Comparison of ENCODE assay signal across 20 mouse cellular contexts in genomic region chr7:89445137-89445536, GRCm38 (mm10). TPM values are rescaled to one million over a fixed set of nuclear protein-coding genes. Genes with fewer than 3 reads are reported as not detected.
DNase-seq lines count a peak whose midpoint lies in the region; ATAC-seq and TF ChIP-seq lines count a peak whose summit lies in the region.
"Had no signal": no experiment of that assay in that cellular context is flagged by ENCODE, and none has a peak within 500 bp of the region (broad histone marks: within the 10 kb centered on the region; RNA-seq: fewer than 3 reads in every experiment).

No protein-coding gene starts in this region.

- 46% methylated on average over 4 of the region's 4 CpGs for WGBS in liver, postnatal 0 days (ENCODE audit: insufficient replicate concordance)
- WGBS in liver, embryonic 11.5 days: 67% methylated on average over 4 of the region's 4 CpGs
- WGBS in stomach, embryonic 15.5 days: 66% methylated on average over 4 of the region's 4 CpGs

- no peaks in the 10 kb centered on the region for H3K9me3 ChIP-seq in liver, postnatal 0 days (ENCODE audit: low read length)
- no peaks in the 10 kb centered on the region for H3K9me3 ChIP-seq in liver, embryonic 11.5 days (ENCODE audit: control insufficient read depth, low read length)
- no peaks in the 10 kb centered on the region for H3K9me3 ChIP-seq in stomach, embryonic 15.5 days
- H3K9me3 ChIP-seq: forebrain, embryonic 12.5 days; heart, embryonic 12.5 days had no signal

- no peak overlapping the region for H3K27ac ChIP-seq in liver, postnatal 0 days (ENCODE audit: low read depth)
- no peak overlapping the region for H3K27ac ChIP-seq in liver, embryonic 11.5 days (ENCODE audit: low read depth, low read length)
- no peak overlapping the region for H3K27ac ChIP-seq in stomach, embryonic 15.5 days
- H3K27ac ChIP-seq: forebrain, embryonic 12.5 days; layer of hippocampus, adult 2 months; left cerebral cortex, adult 2 months; liver, embryonic 14.5 days had no signal

- no peak for TF ChIP-seq EP300 in liver, postnatal 0 days (IDR thresholded peaks at IDR 0.05; ENCODE audit: low read depth)

- no peak for DNase-seq in liver, postnatal 0 days
- no peak for DNase-seq in liver, embryonic 11.5 days (ENCODE audit: low spot score)
- DNase-seq in lung, postnatal 25 days (ENCODE audit: low spot score): peak; percentile 41
- no peak for DNase-seq in retina, postnatal 1 day
- DNase-seq in left cerebral cortex, adult 11 months (ENCODE audit: low spot score): no peak
- DNase-seq in adrenal gland, postnatal 14 days: no peak
- DNase-seq: cerebellum, adult 9-11 months; gastrocnemius, postnatal 36 days; kidney, postnatal 10 days; thymus, postnatal 14 days had no signal

- no peak overlapping the region for H3K4me3 ChIP-seq in liver, postnatal 0 days (ENCODE audit: low read depth, low read length)
- H3K4me3 ChIP-seq in liver, embryonic 11.5 days (ENCODE audit: low read depth, low read length): no peak overlapping the region
- no peak overlapping the region for H3K4me3 ChIP-seq in stomach, embryonic 15.5 days (replicated peaks)
- H3K4me3 ChIP-seq: forebrain, embryonic 12.5 days; heart, embryonic 12.5 days; layer of hippocampus, adult 2 months; left cerebral cortex, adult 2 months had no signal

- peak; percentile 31 for ATAC-seq in liver, postnatal 0 days
- no peak for ATAC-seq in liver, embryonic 11.5 days (replicated peaks; ENCODE audit: low FRiP score)
- ATAC-seq in common myeloid progenitor, adult 5-6 weeks (replicated peaks; ENCODE audit: low read depth, poor library complexity, severe bottlenecking): peak; percentile 92
- ATAC-seq in stomach, embryonic 15.5 days (ENCODE audit: insufficient read depth, low FRiP score, low read depth): 0 out of 2 replicates have a peak, but pooled peaks have one; percentile 50
- ATAC-seq: activated CD4-positive, CD25-positive, alpha-beta regulatory T cell, adult 4 months; hindbrain, embryonic 16.5 days; intestine, postnatal 0 days had no signal

- H3K36me3 ChIP-seq in liver, postnatal 0 days (replicated peaks; ENCODE audit: insufficient read depth, low read length): no peaks in the 10 kb centered on the region
- H3K36me3 ChIP-seq in liver, embryonic 11.5 days (ENCODE audit: control insufficient read depth, insufficient read depth, low read length): no peaks in the 10 kb centered on the region
- no peaks in the 10 kb centered on the region for H3K36me3 ChIP-seq in stomach, embryonic 15.5 days
- H3K36me3 ChIP-seq: forebrain, embryonic 12.5 days; heart, embryonic 12.5 days had no signal

- H3K27me3 ChIP-seq in liver, postnatal 0 days (ENCODE audit: insufficient read depth, low read length): no peaks in the 10 kb centered on the region
- H3K27me3 ChIP-seq in liver, embryonic 11.5 days (replicated peaks; ENCODE audit: control insufficient read depth, insufficient read depth, low read length): no peaks in the 10 kb centered on the region
- no peaks in the 10 kb centered on the region for H3K27me3 ChIP-seq in stomach, embryonic 15.5 days (replicated peaks)
- H3K27me3 ChIP-seq: forebrain, embryonic 12.5 days; heart, embryonic 12.5 days had no signal

- TF ChIP-seq CTCF in liver, postnatal 0 days (IDR thresholded peaks at IDR 0.05; ENCODE audit: low read depth): no peak

- no peaks in the 10 kb centered on the region; the same call in 1 of the 2 replicates for H3K4me1 ChIP-seq in liver, postnatal 0 days (ENCODE audit: insufficient read depth)
- H3K4me1 ChIP-seq in liver, embryonic 11.5 days (replicated peaks; ENCODE audit: control insufficient read depth, insufficient read depth, low read length): no peaks in the 10 kb centered on the region
- no peaks in the 10 kb centered on the region for H3K4me1 ChIP-seq in stomach, embryonic 15.5 days
- H3K4me1 ChIP-seq: forebrain, embryonic 12.5 days had no signal

- H3K9ac ChIP-seq in liver, postnatal 0 days (replicated peaks): no peak overlapping the region
- no peak overlapping the region for H3K9ac ChIP-seq in liver, embryonic 11.5 days (ENCODE audit: low read depth, low read length)
- H3K9ac ChIP-seq in stomach, embryonic 15.5 days: no peak overlapping the region
- H3K9ac ChIP-seq: forebrain, embryonic 12.5 days; heart, embryonic 12.5 days; liver, embryonic 14.5 days had no signal

- H3K4me2 ChIP-seq in liver, postnatal 0 days (ENCODE audit: low read depth, low read length): no peak overlapping the region
- H3K4me2 ChIP-seq in liver, embryonic 11.5 days: no peak overlapping the region
- no peak overlapping the region for H3K4me2 ChIP-seq in stomach, embryonic 15.5 days
- H3K4me2 ChIP-seq: forebrain, embryonic 12.5 days; heart, embryonic 12.5 days had no signal

RNA-seq across cellular contexts. Expression of gene Fzd4, which starts 41.0 kb away (rescaled TPM):
- 4.5 and 4.7 TPM in 2 replicates for polyA plus RNA-seq in liver, postnatal 0 days (2015; fragmentation: Nextera tagmentation; extraction: Ambion mirVana)
- polyA plus RNA-seq in liver, embryonic 11.5 days (2014; fragmentation: Nextera tagmentation; extraction: Ambion mirVana): 7.8 and 8.3 TPM in 2 replicates
- total RNA-seq in common myeloid progenitor, adult 5-6 weeks (2017): 0.50 and 0.58 TPM in 2 replicates
- 12.8 and 13.9 TPM in 2 replicates for polyA plus RNA-seq in stomach, embryonic 15.5 days (2015; fragmentation: Nextera tagmentation; extraction: Ambion mirVana)
- 64.1 and 71.0 TPM in 2 replicates for total RNA-seq in adrenal gland, postnatal 14 days (2021)
- polyA plus RNA-seq: activated CD4-positive, CD25-positive, alpha-beta regulatory T cell, adult 4 months had no signal

RNA-seq across cellular contexts. Expression of gene Tmem135, which starts 41.1 kb away (rescaled TPM):
- 31.7 and 32.4 TPM in 2 replicates for polyA plus RNA-seq in liver, postnatal 0 days (2015; fragmentation: Nextera tagmentation; extraction: Ambion mirVana)
- polyA plus RNA-seq in liver, embryonic 11.5 days (2014; fragmentation: Nextera tagmentation; extraction: Ambion mirVana): 27.0 and 28.9 TPM in 2 replicates
- 20.3 and 22.3 TPM in 2 replicates for total RNA-seq in common myeloid progenitor, adult 5-6 weeks (2017)
- 35.5 and 37.3 TPM in 2 replicates for polyA plus RNA-seq in stomach, embryonic 15.5 days (2015; fragmentation: Nextera tagmentation; extraction: Ambion mirVana)
- total RNA-seq in adrenal gland, postnatal 14 days (2021): 106 and 108 TPM in 2 replicates
